Mouse (Mus musculus): ENCODE measurements around the gene Apc2.

- TF ChIP-seq TAL1 (IDR thresholded peaks at IDR 0.05; ENCODE audit: low read length): no peak
- TF ChIP-seq GATA1 (IDR thresholded peaks at IDR 0.05; ENCODE audit: low read length): no peak
These were observed 7.7 kb upstream of the Apc2 start for GRCm38 (mm10) chr10:80288097-80288496.

Measured in erythroblast, embryonic 14.5 days (primary cell).